Mouse (Mus musculus): ENCODE data around the gene Trabd2b. TPM values are rescaled to one million over a fixed set of nuclear protein-coding genes. Genes with fewer than 3 reads are reported as not detected.
A peak's percentile ranks its signal among the peaks of the same experiment; 100 is the strongest.

The Trabd2b gene
- polyA plus RNA-seq, 1 experiment from 2014 or later: 0.65 TPM

- no peak overlapping the region for H3K9ac ChIP-seq
- H3K4me3 ChIP-seq: no peak overlapping the region
- H3K36me3 ChIP-seq (replicated peaks): no peaks in the 10 kb centered on the region
- H3K9me3 ChIP-seq: no peaks in the 10 kb centered on the region
- H3K27ac ChIP-seq: no peak overlapping the region
- WGBS: 62% methylated on average over 2 of the region's 2 CpGs
- no peaks in the 10 kb centered on the region for H3K27me3 ChIP-seq (replicated peaks)
- H3K4me2 ChIP-seq: no peak overlapping the region
- ATAC-seq (replicated peaks): no peak
- H3K4me1 ChIP-seq: no peaks in the 10 kb centered on the region
Observed at GRCm38 (mm10) chr4:114486885-114487531, 80.5 kb downstream of the Trabd2b start.

- Histone ChIP-seq H3K27me3 (replicated peaks) (no peaks in the 10 kb centered on the region), H3K9me3 (no peaks in the 10 kb centered on the region), H3K9ac (no peak overlapping the region), H3K36me3 (replicated peaks) (no peaks in the 10 kb centered on the region), H3K27ac (no peak overlapping the region), H3K4me2 (no peak overlapping the region), H3K4me3 (no peak overlapping the region), H3K4me1 (no peaks in the 10 kb centered on the region)
- ATAC-seq (replicated peaks): no peak
- 89% methylated on average over 3 of the region's 3 CpGs for WGBS
Observed at GRCm38 (mm10) chr4:114487701-114488100, 81.2 kb downstream of the Trabd2b start.

- WGBS: 83% methylated on average over 4 of the region's 4 CpGs
Observed at GRCm38 (mm10) chr4:114492157-114492556, 85.6 kb downstream of the Trabd2b start.

GRCm38 (mm10) chr4:114494035-114494434 is 87.5 kb downstream of the Trabd2b start:
- Histone ChIP-seq H3K27me3 (replicated peaks) (no peaks in the 10 kb centered on the region), H3K9me3 (no peaks in the 10 kb centered on the region), H3K4me1 (peaks cover 6% of the 10 kb centered on the region; the same call in 1 of the 2 replicates), H3K4me3 (no peak overlapping the region), H3K36me3 (replicated peaks) (no peaks in the 10 kb centered on the region), H3K9ac (no peak overlapping the region), H3K4me2 (no peak overlapping the region), H3K27ac (no peak overlapping the region)
- 82% methylated on average over 2 of the region's 2 CpGs for WGBS
- ATAC-seq (replicated peaks): no peak

More at GRCm38 (mm10) chr4:114492157-114492556, 85.6 kb downstream of the Trabd2b start:
- Histone ChIP-seq H3K4me2 (no peak overlapping the region), H3K4me3 (no peak overlapping the region), H3K9ac (no peak overlapping the region), H3K36me3 (replicated peaks) (no peaks in the 10 kb centered on the region), H3K4me1 (peaks cover 6% of the 10 kb centered on the region; the same call in 1 of the 2 replicates), H3K27ac (no peak overlapping the region), H3K27me3 (replicated peaks) (no peaks in the 10 kb centered on the region), H3K9me3 (no peaks in the 10 kb centered on the region)
- no peak for ATAC-seq (replicated peaks)

- H3K9me3 ChIP-seq: no peaks in the 10 kb centered on the region
- peak; percentile 62; the same call in 1 of the 2 replicates for ATAC-seq (replicated peaks)
- no peaks in the 10 kb centered on the region for H3K36me3 ChIP-seq (replicated peaks)
- H3K9ac ChIP-seq: no peak overlapping the region
- peaks cover 6% of the 10 kb centered on the region; the same call in 1 of the 2 replicates for H3K4me1 ChIP-seq
- H3K27ac ChIP-seq: no peak overlapping the region
- H3K4me2 ChIP-seq: no peak overlapping the region
- no peaks in the 10 kb centered on the region for H3K27me3 ChIP-seq (replicated peaks)
- WGBS: 46% methylated on average over 4 of the region's 4 CpGs
- no peak overlapping the region for H3K4me3 ChIP-seq
Observed at GRCm38 (mm10) chr4:114495688-114496426, 89.3 kb downstream of the Trabd2b start.

- H3K27me3 ChIP-seq (replicated peaks): no peaks in the 10 kb centered on the region
- H3K4me2 ChIP-seq: no peak overlapping the region
- no peak overlapping the region for H3K4me3 ChIP-seq
- no peak overlapping the region for H3K9ac ChIP-seq
- 94% methylated on average over 1 of the region's 1 CpGs for WGBS
- no peaks in the 10 kb centered on the region for H3K9me3 ChIP-seq
- H3K4me1 ChIP-seq: peaks cover 9% of the 10 kb centered on the region; the same call in 1 of the 2 replicates
- ATAC-seq (replicated peaks): no peak
- no peak overlapping the region for H3K27ac ChIP-seq
- H3K36me3 ChIP-seq (replicated peaks): no peaks in the 10 kb centered on the region
Observed at GRCm38 (mm10) chr4:114499650-114500049, 93.1 kb downstream of the Trabd2b start.

- H3K4me3 ChIP-seq: no peak overlapping the region
- ATAC-seq (replicated peaks): no peak
- H3K36me3 ChIP-seq (replicated peaks): no peaks in the 10 kb centered on the region
- H3K9me3 ChIP-seq: no peaks in the 10 kb centered on the region
- no peaks in the 10 kb centered on the region for H3K27me3 ChIP-seq (replicated peaks)
- no peak overlapping the region for H3K27ac ChIP-seq
- no peak overlapping the region for H3K4me2 ChIP-seq
- 84% methylated on average over 7 of the region's 7 CpGs for WGBS
- peaks cover 10% of the 10 kb centered on the region; the same call in 1 of the 2 replicates for H3K4me1 ChIP-seq
- no peak overlapping the region for H3K9ac ChIP-seq
Observed at GRCm38 (mm10) chr4:114500317-114500716, 93.8 kb downstream of the Trabd2b start.

- no peak overlapping the region for H3K4me2 ChIP-seq
- no peaks in the 10 kb centered on the region for H3K27me3 ChIP-seq (replicated peaks)
- H3K9ac ChIP-seq: no peak overlapping the region
- ATAC-seq (replicated peaks): no peak
- H3K9me3 ChIP-seq: no peaks in the 10 kb centered on the region
- H3K27ac ChIP-seq: no peak overlapping the region
- no peaks in the 10 kb centered on the region for H3K36me3 ChIP-seq (replicated peaks)
- peaks cover 8% of the 10 kb centered on the region; the same call in 1 of the 2 replicates for H3K4me1 ChIP-seq
- WGBS: 93% methylated on average over 1 of the region's 1 CpGs
- H3K4me3 ChIP-seq: no peak overlapping the region
Observed at GRCm38 (mm10) chr4:114501048-114501447, 94.5 kb downstream of the Trabd2b start.

- H3K27ac ChIP-seq: no peak overlapping the region
- ATAC-seq (replicated peaks): no peak
- no peak overlapping the region for H3K9ac ChIP-seq
- H3K9me3 ChIP-seq: no peaks in the 10 kb centered on the region
- H3K36me3 ChIP-seq (replicated peaks): no peaks in the 10 kb centered on the region
- H3K4me2 ChIP-seq: no peak overlapping the region
- H3K4me1 ChIP-seq: peaks cover 4% of the 10 kb centered on the region; the same call in 1 of the 2 replicates
- H3K27me3 ChIP-seq (replicated peaks): no peaks in the 10 kb centered on the region
- H3K4me3 ChIP-seq: no peak overlapping the region
- 82% methylated on average over 4 of the region's 4 CpGs for WGBS
Observed at GRCm38 (mm10) chr4:114501611-114502010, 95.1 kb downstream of the Trabd2b start.

GRCm38 (mm10) chr4:114504227-114505041 is 97.9 kb downstream of the Trabd2b start:
- Histone ChIP-seq H3K36me3 (replicated peaks) (no peaks in the 10 kb centered on the region), H3K9me3 (no peaks in the 10 kb centered on the region), H3K4me1 (peaks cover 4% of the 10 kb centered on the region; the same call in 1 of the 2 replicates), H3K27ac (no peak overlapping the region), H3K27me3 (replicated peaks) (no peaks in the 10 kb centered on the region), H3K9ac (no peak overlapping the region), H3K4me2 (no peak overlapping the region), H3K4me3 (no peak overlapping the region)
- 62% methylated on average over 11 of the region's 11 CpGs for WGBS
- ATAC-seq (replicated peaks): no peak; the same call in 1 of the 2 replicates

GRCm38 (mm10) chr4:114509601-114510000 is 103.1 kb downstream of the Trabd2b start:
- H3K9ac ChIP-seq: no peak overlapping the region
- no peaks in the 10 kb centered on the region for H3K36me3 ChIP-seq (replicated peaks)
- H3K27me3 ChIP-seq (replicated peaks): no peaks in the 10 kb centered on the region
- peaks cover 2% of the 10 kb centered on the region; the same call in 1 of the 2 replicates for H3K4me1 ChIP-seq
- no peak for ATAC-seq (replicated peaks)
- H3K4me3 ChIP-seq: no peak overlapping the region
- WGBS: 85% methylated on average over 6 of the region's 6 CpGs
- H3K4me2 ChIP-seq: no peak overlapping the region
- no peak overlapping the region for H3K27ac ChIP-seq
- H3K9me3 ChIP-seq: no peaks in the 10 kb centered on the region

- Histone ChIP-seq H3K27me3 (replicated peaks) (no peaks in the 10 kb centered on the region), H3K4me2 (no peak overlapping the region), H3K4me1 (no peaks in the 10 kb centered on the region), H3K36me3 (replicated peaks) (no peaks in the 10 kb centered on the region), H3K9me3 (no peaks in the 10 kb centered on the region), H3K27ac (no peak overlapping the region), H3K4me3 (no peak overlapping the region), H3K9ac (no peak overlapping the region)
- no peak for ATAC-seq (replicated peaks)
- WGBS: 94% methylated on average over 3 of the region's 3 CpGs
Observed at GRCm38 (mm10) chr4:114511649-114512048, 105.1 kb downstream of the Trabd2b start.

Measured in midbrain, embryonic 15.5 days (tissue).